Mouse (Mus musculus): ENCODE results near the gene P2rx6.
"Not testable (repeated sequence)": the region's sequence is repeated elsewhere in the genome, so short reads cannot be mapped to it uniquely, and the experiment has no call there.

P2rx6 gene

GRCm38 (mm10) chr16:17561751-17562208 lies at the start of gene P2rx6:
TSS of gene P2rx6 (plus strand) at chr16:17561885.
- DNase-seq, result no peak

GRCm38 (mm10) chr16:17518910-17519309 lies 42.8 kb upstream of the P2rx6 start:
- DNase-seq, result no peak

- no peak for DNase-seq
These were observed 37.5 kb upstream of the P2rx6 start for GRCm38 (mm10) chr16:17524156-17524555.

GRCm38 (mm10) chr16:17525524-17525923 lies 36.2 kb upstream of the P2rx6 start:
- DNase-seq, result no peak

- no peak for DNase-seq
These were observed 35.5 kb upstream of the P2rx6 start for GRCm38 (mm10) chr16:17526223-17526622.

GRCm38 (mm10) chr16:17527606-17528005 lies 34.1 kb upstream of the P2rx6 start:
- DNase-seq, result no peak

GRCm38 (mm10) chr16:17528276-17528675 lies 33.4 kb upstream of the P2rx6 start:
- no peak for DNase-seq

- DNase-seq, result no peak
These were observed 31.6 kb upstream of the P2rx6 start for GRCm38 (mm10) chr16:17529981-17530586.

- DNase-seq, result peak; percentile 94 to 96
These were observed 30.9 kb upstream of the P2rx6 start, which contains the start of gene Thap7 for GRCm38 (mm10) chr16:17530640-17531288. TSS of gene Thap7 (minus strand) at chr16:17531136.

GRCm38 (mm10) chr16:17532271-17532670 lies 29.4 kb upstream of the P2rx6 start:
- DNase-seq, result peak; percentile 26 to 40

GRCm38 (mm10) chr16:17532676-17533329 lies 28.9 kb upstream of the P2rx6 start:
- DNase-seq, result no peak

- peak; percentile 42 for DNase-seq
These were observed 25.1 kb upstream of the P2rx6 start for GRCm38 (mm10) chr16:17536584-17536983.

GRCm38 (mm10) chr16:17542632-17543031 lies 19.1 kb upstream of the P2rx6 start:
- no peak for DNase-seq

- DNase-seq, result no peak
These were observed 8.8 kb upstream of the P2rx6 start for GRCm38 (mm10) chr16:17552837-17553236.

- peak; percentile 61 to 67 for DNase-seq
These were observed 7.6 kb upstream of the P2rx6 start for GRCm38 (mm10) chr16:17553910-17554685.

- DNase-seq, result not testable (repeated sequence)
These were observed 7.0 kb upstream of the P2rx6 start for GRCm38 (mm10) chr16:17554702-17555101.

- no peak for DNase-seq
These were observed 5.5 kb upstream of the P2rx6 start for GRCm38 (mm10) chr16:17556180-17556579.

- no peak for DNase-seq
These were observed 4.8 kb upstream of the P2rx6 start for GRCm38 (mm10) chr16:17556907-17557306.

GRCm38 (mm10) chr16:17557947-17558480 lies 3.7 kb upstream of the P2rx6 start:
- DNase-seq, result peak; percentile 80 to 82

GRCm38 (mm10) chr16:17558811-17559210 lies 2.9 kb upstream of the P2rx6 start:
- DNase-seq, result no peak

GRCm38 (mm10) chr16:17559396-17560027 lies 2.2 kb upstream of the P2rx6 start:
- DNase-seq, result no peak

GRCm38 (mm10) chr16:17561128-17561750 lies 446 bp upstream of the P2rx6 start, which contains the start of gene Lrrc74b:
TSS of gene Lrrc74b (minus strand) at chr16:17561247.
- DNase-seq, result no peak

Measured in B cell, adult 2 months (primary cell).